In genomic region chr15:89313359-89313758, GRCm38 (mm10) we compare ENCODE assay signal across 12 mouse cellular contexts. TPM values are rescaled to one million over a fixed set of nuclear protein-coding genes. Genes with fewer than 3 reads are reported as not detected.
DNase-seq lines count a peak whose midpoint lies in the region; ATAC-seq and TF ChIP-seq lines count a peak whose summit lies in the region.
"Had no signal": no experiment of that assay in that cellular context is flagged by ENCODE, and none has a peak within 500 bp of the region (broad histone marks: within the 10 kb centered on the region; RNA-seq: fewer than 3 reads in every experiment).

No protein-coding gene starts in this region.

- peak in 1 of 2 experiments; percentile 23 for DNase-seq in cerebellum, adult 2 months
- no peak for DNase-seq in cerebellum, postnatal 4 days (ENCODE audit: low spot score in 2 of 2)
- no peak for DNase-seq in lung, adult 18-20 months
- no peak for DNase-seq in frontal cortex, postnatal 25 days (ENCODE audit: low spot score in 2 of 2)
- DNase-seq in gastrocnemius, postnatal 36 days, result no peak
- DNase-seq: heart, postnatal 10 days had no signal

- no peak overlapping the region for H3K9ac ChIP-seq in lung, embryonic 15.5 days
- H3K9ac ChIP-seq in intestine, postnatal 0 days (ENCODE audit: low read depth, low read length), result no peak overlapping the region
- H3K9ac ChIP-seq in neural tube, embryonic 13.5 days, result peak overlapping the region; percentile 90; the same call in 1 of the 2 replicates

- H3K9me3 ChIP-seq in lung, embryonic 15.5 days, result no peaks in the 10 kb centered on the region
- no peaks in the 10 kb centered on the region for H3K9me3 ChIP-seq in intestine, postnatal 0 days (ENCODE audit: control insufficient read depth)
- no peaks in the 10 kb centered on the region for H3K9me3 ChIP-seq in neural tube, embryonic 13.5 days

- intact Hi-C loops in gastrocnemius, postnatal 36 days (cut with DNase I), result no loop called here

- H3K27me3 ChIP-seq in cerebellum, adult 2 months (ENCODE audit: control insufficient read depth, insufficient read depth, low read length), result no peaks in the 10 kb centered on the region
- H3K27me3 ChIP-seq in lung, embryonic 15.5 days, result no peaks in the 10 kb centered on the region
- H3K27me3 ChIP-seq in intestine, postnatal 0 days (replicated peaks; ENCODE audit: control insufficient read depth, insufficient read depth, low read length), result no peaks in the 10 kb centered on the region
- no peaks in the 10 kb centered on the region for H3K27me3 ChIP-seq in neural tube, embryonic 13.5 days

- peaks cover 45% of the 10 kb centered on the region for H3K4me1 ChIP-seq in cerebellum, adult 2 months (ENCODE audit: control insufficient read depth, insufficient read depth, low read length)
- peaks cover 27% of the 10 kb centered on the region for H3K4me1 ChIP-seq in lung, embryonic 15.5 days
- peaks cover 6% of the 10 kb centered on the region; the same call in 1 of the 2 replicates for H3K4me1 ChIP-seq in intestine, postnatal 0 days (replicated peaks; ENCODE audit: control insufficient read depth, insufficient read depth, low read length)
- peaks cover 67% of the 10 kb centered on the region for H3K4me1 ChIP-seq in neural tube, embryonic 13.5 days (replicated peaks)

- peak overlapping the region; percentile 65 for H3K4me2 ChIP-seq in lung, embryonic 15.5 days
- H3K4me2 ChIP-seq in intestine, postnatal 0 days (replicated peaks; ENCODE audit: low read depth), result peak overlapping the region; percentile 91; the same call in 1 of the 2 replicates
- H3K4me2 ChIP-seq in neural tube, embryonic 13.5 days, result peak overlapping the region; percentile 94

- ATAC-seq in lung, embryonic 15.5 days (ENCODE audit: borderline replicate concordance, extremely low read depth, low FRiP score, low TSS enrichment), result no peak
- ATAC-seq in intestine, postnatal 0 days, result no peak
- no peak for ATAC-seq in neural tube, embryonic 13.5 days (ENCODE audit: low read depth)

- no peaks in the 10 kb centered on the region for H3K36me3 ChIP-seq in lung, embryonic 15.5 days
- no peaks in the 10 kb centered on the region for H3K36me3 ChIP-seq in intestine, postnatal 0 days (ENCODE audit: control insufficient read depth, insufficient read depth)
- H3K36me3 ChIP-seq in neural tube, embryonic 13.5 days, result no peaks in the 10 kb centered on the region

- peak overlapping the region; percentile 80 for H3K4me3 ChIP-seq in cerebellum, adult 2 months (replicated peaks; ENCODE audit: insufficient read depth, low read depth, low read length)
- H3K4me3 ChIP-seq in lung, embryonic 15.5 days, result peak overlapping the region; percentile 2; the same call in 1 of the 2 replicates
- H3K4me3 ChIP-seq in intestine, postnatal 0 days (ENCODE audit: low read depth, low read length), result no peak overlapping the region
- 0 out of 2 replicates have a peak overlapping the region, but pooled peaks have one; percentile 98 for H3K4me3 ChIP-seq in neural tube, embryonic 13.5 days

- TF ChIP-seq POLR2A in cerebellum, adult 2 months (IDR thresholded peaks at IDR 0.05; ENCODE audit: borderline replicate concordance, insufficient read depth, low read length), result no peak

- 40% methylated on average over 4 of the region's 4 CpGs for WGBS in cerebellum, adult 2 months
- 62% methylated on average over 4 of the region's 4 CpGs for WGBS in lung, embryonic 15.5 days
- 67% methylated on average over 4 of the region's 4 CpGs for WGBS in intestine, postnatal 0 days
- WGBS in neural tube, embryonic 13.5 days, result 88% methylated on average over 4 of the region's 4 CpGs

- TF ChIP-seq CTCF in cerebellum, adult 2 months (IDR thresholded peaks at IDR 0.05; ENCODE audit: borderline replicate concordance, insufficient read depth, low read depth, low read length), result no peak
- TF ChIP-seq CTCF in intestine, postnatal 0 days (IDR thresholded peaks at IDR 0.05; ENCODE audit: low read depth), result no peak

- no peak overlapping the region for H3K27ac ChIP-seq in cerebellum, adult 2 months (ENCODE audit: insufficient read depth, low read length)
- no peak overlapping the region for H3K27ac ChIP-seq in lung, embryonic 15.5 days
- H3K27ac ChIP-seq in intestine, postnatal 0 days (ENCODE audit: low read depth, low read length), result no peak overlapping the region
- H3K27ac ChIP-seq in neural tube, embryonic 13.5 days (replicated peaks), result no peak overlapping the region

RNA-seq across cellular contexts. Expression of gene Sbf1, which starts 1.8 kb away (rescaled TPM):
- polyA plus RNA-seq in cerebellum, adult 2 months (2012; rRNA removed), result 321 and 324 TPM in 2 replicates
- polyA plus RNA-seq in lung, embryonic 15.5 days (2015; fragmentation: Nextera tagmentation; extraction: Ambion mirVana), result 50.3 and 53.7 TPM in 2 replicates
- 22.2 and 24.2 TPM in 2 replicates for polyA plus RNA-seq in intestine, postnatal 0 days (2015; fragmentation: Nextera tagmentation; extraction: Ambion mirVana)
- 81.8 and 90.0 TPM in 2 replicates for polyA plus RNA-seq in neural tube, embryonic 13.5 days (2015; fragmentation: Nextera tagmentation; extraction: Ambion mirVana)
- 10 to 100 TPM; 62.0 to 62.1 TPM for total RNA-seq in gastrocnemius, postnatal 36 days (2021)

RNA-seq across cellular contexts. Expression of gene Adm2, which starts 9.2 kb away (rescaled TPM):
- polyA plus RNA-seq in cerebellum, adult 2 months (2012; rRNA removed), result not detected in 2 replicates
- polyA plus RNA-seq in lung, embryonic 15.5 days (2015; fragmentation: Nextera tagmentation; extraction: Ambion mirVana), result 0.45 and 0.69 TPM in 2 replicates
- 0.14 TPM in 1 of 2 replicates, not detected in the other for polyA plus RNA-seq in intestine, postnatal 0 days (2015; fragmentation: Nextera tagmentation; extraction: Ambion mirVana)
- not detected in 2 replicates for polyA plus RNA-seq in neural tube, embryonic 13.5 days (2015; fragmentation: Nextera tagmentation; extraction: Ambion mirVana)
- not detected for total RNA-seq in gastrocnemius, postnatal 36 days (2021)
- total RNA-seq: heart, postnatal 10 days; left cerebral cortex, postnatal 36 days had no signal
- polyA plus RNA-seq: cortical plate, adult 2 months; testis, adult 2 months had no signal

RNA-seq across cellular contexts. Expression of gene Miox, which starts 20.8 kb away (rescaled TPM):
- not detected in 2 replicates for polyA plus RNA-seq in cerebellum, adult 2 months (2012; rRNA removed)
- not detected in 2 replicates for polyA plus RNA-seq in lung, embryonic 15.5 days (2015; fragmentation: Nextera tagmentation; extraction: Ambion mirVana)
- not detected in 2 replicates for polyA plus RNA-seq in intestine, postnatal 0 days (2015; fragmentation: Nextera tagmentation; extraction: Ambion mirVana)
- polyA plus RNA-seq in neural tube, embryonic 13.5 days (2015; fragmentation: Nextera tagmentation; extraction: Ambion mirVana), result not detected in 2 replicates
- not detected for total RNA-seq in gastrocnemius, postnatal 36 days (2021)
- total RNA-seq: heart, postnatal 10 days; left cerebral cortex, postnatal 36 days had no signal
- polyA plus RNA-seq: cortical plate, adult 2 months had no signal

RNA-seq across cellular contexts. Expression of gene Lmf2, which starts 42.1 kb away (rescaled TPM):
- polyA plus RNA-seq in cerebellum, adult 2 months (2012; rRNA removed), result 21.0 and 21.1 TPM in 2 replicates
- 70.7 and 74.4 TPM in 2 replicates for polyA plus RNA-seq in lung, embryonic 15.5 days (2015; fragmentation: Nextera tagmentation; extraction: Ambion mirVana)
- polyA plus RNA-seq in intestine, postnatal 0 days (2015; fragmentation: Nextera tagmentation; extraction: Ambion mirVana), result 19.1 and 20.5 TPM in 2 replicates
- polyA plus RNA-seq in neural tube, embryonic 13.5 days (2015; fragmentation: Nextera tagmentation; extraction: Ambion mirVana), result 34.1 and 35.1 TPM in 2 replicates
- total RNA-seq in gastrocnemius, postnatal 36 days (2021), result 10 to 100 TPM; 12.0 to 12.6 TPM

RNA-seq across cellular contexts. Expression of gene Ncaph2, which starts 42.2 kb away (rescaled TPM):
- 134 and 137 TPM in 2 replicates for polyA plus RNA-seq in cerebellum, adult 2 months (2012; rRNA removed)
- polyA plus RNA-seq in lung, embryonic 15.5 days (2015; fragmentation: Nextera tagmentation; extraction: Ambion mirVana), result 160 and 168 TPM in 2 replicates
- polyA plus RNA-seq in intestine, postnatal 0 days (2015; fragmentation: Nextera tagmentation; extraction: Ambion mirVana), result 55.2 and 65.2 TPM in 2 replicates
- polyA plus RNA-seq in neural tube, embryonic 13.5 days (2015; fragmentation: Nextera tagmentation; extraction: Ambion mirVana), result 101 and 117 TPM in 2 replicates
- 10 to 100 TPM; 36.7 to 43.0 TPM for total RNA-seq in gastrocnemius, postnatal 36 days (2021)
